Mouse (Mus musculus): Measurements from ENCODE around the gene Olfr968.

Gene Olfr968

DNA sequence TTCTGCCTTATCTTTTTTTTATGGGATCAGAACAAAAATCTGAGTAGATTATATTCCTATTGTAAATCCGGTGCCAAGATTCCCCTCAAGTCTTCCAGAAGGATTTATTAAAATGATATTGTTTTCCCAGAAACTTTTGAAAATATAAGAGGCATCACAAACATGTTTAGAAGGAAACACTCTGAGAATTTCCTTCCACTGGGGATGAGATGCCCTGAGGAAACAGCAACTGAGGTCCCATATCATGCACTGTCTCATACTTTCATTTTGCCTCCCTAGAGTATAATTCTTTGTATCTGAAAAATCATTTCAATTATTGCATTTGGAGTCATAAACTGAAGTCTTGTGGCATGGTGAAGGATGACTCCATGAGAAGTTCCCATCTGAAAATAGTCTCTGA, at the start of gene Olfr968:
TSS of gene Olfr968 (minus strand) at position 101 of the 400 bp plus-strand sequence.
- DNase-seq, result no peak

DNA sequence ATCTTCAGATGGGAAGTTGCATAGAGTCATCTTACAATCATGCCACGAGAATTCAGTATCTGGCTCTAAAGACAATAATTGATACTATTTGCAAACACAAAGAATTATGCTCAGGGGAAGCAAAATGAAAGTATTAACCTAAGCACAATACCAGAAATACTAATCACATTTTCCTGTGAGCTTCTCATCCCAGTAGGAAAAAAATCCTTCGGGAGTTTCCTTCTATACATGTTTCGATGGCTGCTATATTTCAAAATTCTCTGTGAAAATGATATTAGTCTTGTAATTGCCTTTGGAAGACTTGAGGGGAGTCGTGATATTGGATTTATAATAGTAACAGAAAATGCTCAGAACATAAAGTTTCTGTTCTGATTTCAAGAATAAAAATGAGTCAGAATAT, 25.5 kb upstream of the Olfr968 start, which contains the start of gene Olfr970:
TSS of gene Olfr970 (plus strand) at position 301 of the 400 bp plus-strand sequence.
- DNase-seq, result no peak

DNA sequence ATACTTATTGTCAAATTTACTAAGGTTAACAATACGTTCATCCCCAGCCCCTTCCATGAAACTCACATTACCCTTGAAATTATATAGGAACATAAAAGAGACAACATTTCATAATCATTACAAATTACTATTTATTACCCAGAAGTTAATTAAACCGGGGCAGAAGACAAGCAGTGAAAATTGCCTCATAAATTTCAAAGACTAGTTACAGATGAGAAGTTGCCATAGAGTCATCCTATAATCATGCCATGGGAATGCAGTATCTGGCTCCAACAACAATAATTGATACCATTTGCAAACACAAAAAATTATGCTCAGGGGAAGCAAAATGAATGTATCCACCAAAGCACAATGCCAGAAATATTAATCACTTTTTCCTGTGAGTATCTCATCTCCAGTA, 7.5 kb upstream of the Olfr968 start, which contains the start of gene Olfr969:
TSS of gene Olfr969 (plus strand) at position 388 of the 400 bp plus-strand sequence.
- DNase-seq, result no peak

DNA sequence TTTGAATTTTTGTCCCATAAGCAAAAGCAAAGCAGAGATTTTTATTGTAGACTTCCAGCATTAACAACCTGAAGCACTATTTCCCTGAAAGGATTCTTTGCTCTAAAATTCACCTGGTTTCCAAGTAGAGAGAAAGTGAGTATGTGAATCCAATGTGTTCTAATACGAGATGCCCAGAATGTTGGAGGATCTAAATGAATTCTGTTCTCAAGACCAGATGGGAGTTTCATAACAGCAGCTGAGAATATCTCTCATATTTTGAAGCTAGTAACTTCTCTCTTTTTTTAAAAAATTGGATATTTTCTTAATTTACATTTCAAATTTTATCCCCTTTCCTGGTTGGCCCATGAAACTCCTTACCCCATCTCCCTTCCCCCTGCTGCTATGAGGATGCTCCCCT, 36.6 kb downstream of the Olfr968 start:
- no peak for DNase-seq

DNA sequence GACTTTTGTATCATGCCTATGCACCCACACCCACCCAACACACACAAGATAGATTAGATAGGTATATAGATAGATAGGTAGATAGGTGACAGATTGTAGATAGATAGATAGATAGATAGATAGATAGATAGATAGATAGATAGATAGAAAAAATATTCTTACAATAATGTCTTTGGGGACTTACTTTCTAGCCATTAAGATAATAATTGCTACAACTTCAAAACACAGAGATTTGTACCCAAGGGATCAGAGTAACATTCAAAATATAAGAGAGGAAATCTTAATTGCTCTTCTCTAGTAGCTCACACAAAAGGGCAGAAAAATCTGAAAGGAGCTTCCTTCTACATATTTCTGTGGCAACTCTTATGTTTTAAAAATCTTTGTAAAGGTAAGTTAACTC, 37.1 kb downstream of the Olfr968 start, which contains the start of gene Olfr967:
TSS of gene Olfr967 (plus strand) at position 301 of the 400 bp plus-strand sequence.
- DNase-seq, result no peak

DNA sequence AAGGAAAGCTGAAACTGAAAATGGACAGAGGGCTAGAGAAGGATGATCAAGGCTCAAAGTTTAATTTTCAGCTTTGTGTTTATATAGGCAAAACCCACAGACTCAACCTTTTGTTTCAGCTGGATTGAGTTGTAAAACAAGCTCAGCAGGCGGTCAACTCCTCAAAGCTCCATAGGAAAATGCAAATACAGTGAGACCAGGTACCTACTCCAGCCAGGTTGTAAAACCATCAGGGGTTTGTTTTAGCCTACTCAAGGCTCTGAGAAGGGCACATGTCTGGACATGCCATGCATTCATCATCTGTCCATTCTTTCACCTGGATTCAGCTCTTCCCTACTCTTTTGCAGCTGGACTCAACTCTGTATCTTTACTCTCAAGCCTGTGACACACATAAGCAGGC, 42.3 kb downstream of the Olfr968 start:
- DNase-seq, result no peak

DNA sequence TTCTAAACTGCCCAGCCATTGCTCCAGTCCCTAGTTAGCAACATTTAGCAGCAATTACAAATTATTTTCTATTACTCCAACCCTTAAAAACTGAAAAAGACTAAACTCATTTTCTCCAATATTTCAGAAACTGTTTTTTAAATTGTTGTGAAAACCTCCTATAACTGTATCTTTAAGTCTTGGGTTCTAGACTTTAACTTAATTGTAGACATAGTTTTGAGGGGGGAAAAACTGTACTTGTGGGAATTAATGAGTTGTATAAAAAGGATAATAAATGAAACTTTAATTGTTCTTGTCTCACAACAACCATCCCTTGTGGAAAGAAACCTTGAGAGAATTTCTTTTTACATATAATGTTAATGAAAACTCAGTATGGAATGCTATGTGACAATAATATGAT, 52.4 kb downstream of the Olfr968 start, which contains the start of gene Olfr150:
TSS of gene Olfr150 (plus strand) at position 301 of the 400 bp plus-strand sequence.
- DNase-seq, result no peak
